Mouse (Mus musculus) heart, embryonic 13.5 days (tissue): ENCODE results near the gene Parp1. TPM values are rescaled to one million over a fixed set of nuclear protein-coding genes. Genes with fewer than 3 reads are reported as not detected.

Experiments used
- ATAC-seq: fragments of 200-750 bp; cut with Nextera tagmentation; 2 replicates; pipeline ENCODE4 v1.8.0; 2017; ENCODE audit warnings: moderate TSS enrichment; ENCODE audit not compliant: insufficient number of reproducible peaks, low FRiP score, low TSS enrichment; ENCODE audit errors: extremely low read depth
- H3K27ac ChIP-seq: fragments of 300-500 bp; sonication (generic); replicated peaks from 2 replicates; pipeline ENCODE4 v1.5.1; 2015; ENCODE audit warnings: moderate library complexity, mild to moderate bottlenecking, inconsistent platforms
- H3K27me3 ChIP-seq: fragments of 300-500 bp; sonication (generic); replicated peaks from 2 replicates; pipeline ENCODE4 v1.6.1; 2015; ENCODE audit warnings: mild to moderate bottlenecking, inconsistent platforms
- H3K36me3 ChIP-seq: fragments of 300-500 bp; sonication (generic); 2 replicates; pipeline ENCODE4 v1.6.1; 2015; ENCODE audit warnings: mild to moderate bottlenecking, inconsistent platforms
- H3K4me1 ChIP-seq: fragments of 300-500 bp; sonication (generic); 2 replicates; pipeline ENCODE4 v1.6.1; 2015; ENCODE audit warnings: inconsistent platforms
- H3K4me2 ChIP-seq: fragments of 300-500 bp; sonication (generic); 2 replicates; pipeline ENCODE4 v1.6.1; 2015; ENCODE audit warnings: inconsistent platforms, mild to moderate bottlenecking, moderate library complexity
- H3K4me3 ChIP-seq: fragments of 300-500 bp; sonication (generic); 2 replicates; pipeline ENCODE4 v1.5.1; 2015; ENCODE audit warnings: moderate library complexity, mild to moderate bottlenecking, inconsistent platforms
- H3K9ac ChIP-seq: fragments of 300-500 bp; sonication (generic); 2 replicates; pipeline ENCODE4 v1.6.1; 2015; ENCODE audit warnings: inconsistent platforms, mild to moderate bottlenecking, moderate library complexity
- H3K9me3 ChIP-seq: fragments of 300-500 bp; sonication (generic); 2 replicates; pipeline ENCODE4 v1.6.1; 2016; ENCODE audit warnings: inconsistent platforms
- WGBS: fragments of 180-500 bp; shearing (Covaris S2); methylation state at CpG from one replicate; pipeline ENCODE4 v1.1.7; 2015; ENCODE audit warnings: mixed read lengths; 5-methylcytosine and 5-hydroxymethylcytosine counted together
- polyA plus RNA-seq: library from polyadenylated mRNA; unstranded; fragments of >200 nt; fragmentation: Nextera tagmentation; extraction: Ambion mirVana; gene quantifications from 2 replicates; pipeline ENCODE4 v1.2.1, GENCODE M21; 2015

The Parp1 gene
- polyA plus RNA-seq, result 85.0 and 85.4 TPM in 2 replicates

DNA sequence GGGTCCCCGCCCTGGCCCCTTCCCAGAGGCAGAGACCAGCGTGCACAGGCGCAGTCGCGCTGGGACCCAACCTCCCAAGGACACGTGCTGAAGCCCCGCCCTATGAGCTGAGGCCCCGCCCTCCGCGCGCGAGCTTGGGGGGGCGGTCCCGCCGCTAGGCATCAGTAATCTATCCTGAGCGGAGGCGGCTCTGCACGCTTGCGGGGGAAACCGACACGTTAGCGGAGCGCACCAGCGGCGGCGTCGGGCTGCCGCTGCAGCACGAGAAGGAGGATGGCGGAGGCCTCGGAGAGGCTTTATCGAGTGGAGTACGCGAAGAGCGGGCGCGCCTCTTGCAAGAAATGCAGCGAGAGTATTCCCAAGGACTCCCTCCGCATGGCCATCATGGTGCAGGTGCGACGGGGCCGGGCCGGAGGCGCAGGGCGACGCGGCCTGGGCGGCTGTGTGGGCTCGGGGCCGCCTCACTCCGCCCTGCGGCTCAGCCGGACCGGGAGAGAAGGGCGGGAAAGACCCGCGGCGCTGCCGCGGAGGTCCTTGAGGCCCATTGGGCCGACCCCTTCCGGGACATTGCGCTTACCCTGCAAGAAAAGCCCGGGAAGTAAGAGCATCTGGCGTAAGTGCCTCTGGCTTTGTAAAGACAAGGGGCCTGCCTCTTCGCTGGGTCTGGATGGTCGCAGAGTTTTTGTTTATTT lies at the start of gene Parp1:
Parp1 (plus strand) TSS at position 164 of the 692 bp plus-strand sequence.
- Histone ChIP-seq H3K36me3 (peaks cover 6% of the 10 kb centered on the region), H3K4me1 (peaks cover 41% of the 10 kb centered on the region), H3K27ac (peak within 1 kb of the TSS; percentile 92), H3K27me3 (0 out of 2 replicates have a peak, but pooled peaks cover 5% of the 10 kb centered on the region), H3K9ac (peak within 1 kb of the TSS; percentile 90), H3K4me2 (peak within 1 kb of the TSS; percentile 89), H3K9me3 (no peaks in the 10 kb centered on the region), H3K4me3 (peak within 1 kb of the TSS; percentile 79)
- ATAC-seq, result peak; percentile 96
- WGBS, result under 1% methylated on average over 67 of the region's 67 CpGs

DNA sequence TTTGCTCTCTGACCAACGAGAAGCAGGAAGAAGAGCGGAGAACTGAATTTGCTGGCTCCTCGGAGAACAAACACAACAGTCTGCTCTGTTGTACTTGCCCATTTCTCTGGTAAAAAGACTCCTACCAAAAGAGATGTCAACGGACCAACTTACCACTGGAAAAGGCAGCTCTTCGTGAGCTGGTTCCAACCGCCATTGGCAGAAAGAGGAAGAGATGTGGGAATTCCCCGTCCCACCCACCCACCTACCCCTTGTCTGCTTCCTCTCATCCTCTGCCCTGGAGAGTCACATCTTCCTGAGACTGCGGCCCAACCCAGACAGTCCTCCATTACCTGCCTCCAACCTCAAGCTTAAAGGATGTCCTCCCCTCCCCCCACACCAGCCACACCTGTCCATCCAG lies 49.2 kb upstream of the Parp1 start:
- Histone ChIP-seq H3K9me3 (no peaks in the 10 kb centered on the region), H3K27me3 (peaks cover 78% of the 10 kb centered on the region), H3K4me2 (no peak overlapping the region), H3K4me3 (no peak overlapping the region), H3K9ac (no peak overlapping the region), H3K36me3 (no peaks in the 10 kb centered on the region), H3K4me1 (peaks cover 23% of the 10 kb centered on the region), H3K27ac (no peak overlapping the region)
- 78% methylated on average over 8 of the region's 8 CpGs for WGBS
- ATAC-seq, result no peak

DNA sequence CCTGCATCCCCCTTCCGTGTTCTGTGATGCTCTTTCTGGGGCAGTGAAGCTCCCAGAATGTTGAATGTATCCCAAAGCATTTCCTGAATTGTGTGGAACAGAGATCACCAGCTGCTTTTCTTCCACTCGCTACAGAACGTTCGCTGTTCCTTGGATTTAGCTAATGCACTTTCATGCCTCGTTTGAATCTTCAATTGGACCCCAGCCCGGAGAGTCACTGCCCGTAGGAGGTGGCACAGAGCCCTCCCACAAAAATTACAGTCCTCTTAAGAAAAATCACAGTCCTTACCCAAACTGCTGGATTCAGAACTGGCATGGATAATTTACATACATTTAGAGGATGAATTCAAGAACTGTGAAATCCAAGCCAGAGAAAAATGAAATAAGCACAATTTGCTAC lies 48.5 kb upstream of the Parp1 start:
- H3K4me2 ChIP-seq, result no peak overlapping the region
- 58% methylated on average over 7 of the region's 7 CpGs for WGBS
- no peaks in the 10 kb centered on the region for H3K9me3 ChIP-seq
- ATAC-seq, result no peak
- H3K36me3 ChIP-seq, result no peaks in the 10 kb centered on the region
- H3K27ac ChIP-seq, result no peak overlapping the region
- no peak overlapping the region for H3K4me3 ChIP-seq
- peaks cover 23% of the 10 kb centered on the region for H3K4me1 ChIP-seq
- no peak overlapping the region for H3K9ac ChIP-seq
- H3K27me3 ChIP-seq, result peaks cover 80% of the 10 kb centered on the region

DNA sequence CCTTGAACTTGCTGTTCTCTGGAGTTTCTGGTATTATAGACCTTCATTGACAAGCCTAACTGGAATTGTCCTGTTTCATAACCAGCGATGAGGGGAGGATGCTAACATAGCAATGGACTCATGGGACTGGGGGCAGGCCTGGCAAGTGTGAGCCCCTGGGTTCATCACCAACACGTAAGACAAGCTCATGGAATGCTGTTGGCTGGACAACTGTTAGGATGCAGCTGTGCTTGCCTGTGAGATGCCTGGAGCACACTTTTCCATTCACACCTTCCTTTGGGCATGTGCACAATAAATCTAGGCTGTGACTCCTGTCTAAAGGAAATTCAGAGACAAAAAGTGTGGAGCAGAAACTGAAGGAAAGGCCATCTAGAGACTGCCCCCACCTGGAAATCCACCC lies 45.4 kb upstream of the Parp1 start:
- H3K27me3 ChIP-seq, result peaks cover 81% of the 10 kb centered on the region

DNA sequence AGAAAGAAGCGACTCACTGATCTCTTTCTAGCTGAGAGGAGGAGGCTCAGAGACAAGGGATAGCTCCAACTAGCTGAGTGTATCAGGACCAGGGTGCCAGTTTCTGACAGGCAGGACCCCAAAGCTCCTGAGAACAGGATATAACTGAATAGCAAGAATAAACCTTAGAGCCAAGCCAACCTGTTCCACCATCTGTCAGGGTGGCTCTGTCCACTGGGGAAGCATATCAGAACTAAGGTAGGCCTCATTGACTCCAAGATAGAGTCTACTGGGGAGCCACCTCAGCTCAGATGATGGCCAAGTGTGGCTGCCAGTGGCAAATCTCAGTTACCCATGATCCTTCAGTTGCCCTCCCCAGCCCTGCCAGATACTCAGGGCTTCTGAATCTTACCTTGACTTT lies 43.4 kb upstream of the Parp1 start:
- no peak overlapping the region for H3K9ac ChIP-seq
- ATAC-seq, result no peak
- H3K27me3 ChIP-seq, result peaks cover 77% of the 10 kb centered on the region
- no peaks in the 10 kb centered on the region for H3K9me3 ChIP-seq
- no peaks in the 10 kb centered on the region for H3K4me1 ChIP-seq
- H3K4me3 ChIP-seq, result no peak overlapping the region
- 69% methylated on average over 1 of the region's 1 CpGs for WGBS
- no peaks in the 10 kb centered on the region for H3K36me3 ChIP-seq
- no peak overlapping the region for H3K4me2 ChIP-seq
- no peak overlapping the region for H3K27ac ChIP-seq

More for the DNA sequence above, 45.4 kb upstream of the Parp1 start:
- Histone ChIP-seq H3K9me3 (no peaks in the 10 kb centered on the region), H3K36me3 (no peaks in the 10 kb centered on the region), H3K4me1 (no peaks in the 10 kb centered on the region), H3K4me2 (no peak overlapping the region), H3K4me3 (no peak overlapping the region), H3K9ac (no peak overlapping the region), H3K27ac (no peak overlapping the region)
- no peak for ATAC-seq
- 60% methylated on average over 2 of the region's 2 CpGs for WGBS

DNA sequence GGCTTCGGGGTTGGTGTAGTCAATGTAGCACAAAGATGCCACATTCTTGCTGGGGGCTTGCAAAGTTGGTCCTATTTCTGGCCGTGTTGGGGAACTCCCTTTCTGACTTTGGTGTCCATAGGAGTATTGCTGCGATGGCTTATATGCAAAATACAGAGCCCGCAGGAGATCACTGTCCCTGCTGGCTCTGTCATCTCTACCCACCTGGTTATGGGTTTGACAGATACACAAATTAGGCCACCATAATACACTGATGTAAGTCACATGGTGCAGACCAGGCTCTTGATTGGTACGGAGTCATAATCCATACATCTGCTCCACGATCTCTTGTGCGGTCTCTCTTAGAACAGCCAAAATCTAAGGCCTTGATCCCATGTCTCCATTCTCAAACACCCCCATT lies 38.9 kb upstream of the Parp1 start:
- 85% methylated on average over 7 of the region's 7 CpGs for WGBS
- ATAC-seq, result no peak
- no peak overlapping the region for H3K4me2 ChIP-seq

DNA sequence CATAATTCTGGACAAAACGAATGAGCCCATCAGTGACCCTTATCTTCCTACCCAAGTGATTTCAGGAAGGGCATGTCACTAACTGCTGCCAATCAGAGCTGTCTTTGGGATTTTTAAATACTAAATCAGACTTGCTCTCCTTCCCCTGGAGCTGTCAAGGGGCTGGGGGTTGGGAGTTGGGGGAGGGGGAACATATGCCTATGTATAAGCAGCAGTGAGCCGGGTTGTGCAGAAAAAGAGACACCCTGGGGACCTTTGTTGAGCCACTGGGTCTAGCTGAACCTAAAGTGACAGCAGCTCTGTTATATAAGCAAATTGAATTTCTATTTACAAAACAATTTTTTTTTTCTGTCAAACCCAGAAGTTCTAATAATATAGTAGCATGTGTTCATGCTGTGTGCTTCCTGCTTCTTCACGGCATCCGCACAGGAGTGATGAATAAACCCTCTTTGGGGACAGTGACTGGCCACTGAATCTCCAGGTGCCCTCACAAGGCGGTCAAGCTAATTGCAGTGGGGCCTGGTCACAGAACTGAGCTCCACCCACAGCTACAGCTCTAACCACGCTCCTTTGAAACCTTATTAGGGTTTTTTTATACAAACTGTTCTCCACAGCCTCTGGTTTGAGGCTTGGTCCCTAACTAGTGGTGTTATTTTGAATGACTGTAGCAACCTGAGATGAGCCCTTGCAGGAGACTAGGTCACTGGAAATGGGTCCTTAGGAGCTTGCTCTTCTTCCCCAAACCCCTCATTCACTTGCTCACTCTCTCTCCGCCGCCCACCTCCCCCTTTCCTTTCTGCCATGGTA lies 38.1 kb upstream of the Parp1 start:
- H3K36me3 ChIP-seq, result no peaks in the 10 kb centered on the region
- H3K27me3 ChIP-seq, result peaks cover 29% of the 10 kb centered on the region
- H3K9me3 ChIP-seq, result peaks cover 15% of the 10 kb centered on the region
- no peak overlapping the region for H3K4me2 ChIP-seq
- no peak for ATAC-seq
- 63% methylated on average over 8 of the region's 8 CpGs for WGBS
- H3K4me3 ChIP-seq, result no peak overlapping the region
- H3K27ac ChIP-seq, result no peak overlapping the region
- H3K9ac ChIP-seq, result no peak overlapping the region
- no peaks in the 10 kb centered on the region for H3K4me1 ChIP-seq

More for the DNA sequence above, 38.9 kb upstream of the Parp1 start:
- Histone ChIP-seq H3K27ac (no peak overlapping the region), H3K4me3 (no peak overlapping the region), H3K27me3 (peaks cover 38% of the 10 kb centered on the region), H3K36me3 (no peaks in the 10 kb centered on the region), H3K9ac (no peak overlapping the region), H3K4me1 (no peaks in the 10 kb centered on the region), H3K9me3 (peaks cover 15% of the 10 kb centered on the region)

DNA sequence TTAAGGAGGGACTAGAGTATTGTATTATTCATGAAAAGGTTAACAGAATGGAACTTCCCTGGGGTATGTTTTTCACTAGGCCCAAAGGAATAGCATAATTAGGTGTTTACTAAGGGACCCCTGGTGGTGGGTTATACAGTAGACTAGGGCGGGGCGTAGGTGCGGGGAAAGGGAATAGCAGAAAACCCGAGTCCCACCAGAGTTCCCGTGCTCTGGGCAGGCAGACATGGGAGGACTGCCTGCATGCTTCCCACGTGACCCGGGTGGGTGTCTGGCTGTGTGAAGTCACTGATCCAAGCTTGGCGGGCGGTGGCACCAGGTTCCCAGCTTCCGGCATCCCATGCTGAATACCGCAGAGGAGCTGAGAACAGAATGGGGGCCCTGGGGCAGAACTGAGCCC lies 36.1 kb upstream of the Parp1 start:
- 92% methylated on average over 11 of the region's 11 CpGs for WGBS
- ATAC-seq, result no peak
- no peak overlapping the region for H3K4me2 ChIP-seq

DNA sequence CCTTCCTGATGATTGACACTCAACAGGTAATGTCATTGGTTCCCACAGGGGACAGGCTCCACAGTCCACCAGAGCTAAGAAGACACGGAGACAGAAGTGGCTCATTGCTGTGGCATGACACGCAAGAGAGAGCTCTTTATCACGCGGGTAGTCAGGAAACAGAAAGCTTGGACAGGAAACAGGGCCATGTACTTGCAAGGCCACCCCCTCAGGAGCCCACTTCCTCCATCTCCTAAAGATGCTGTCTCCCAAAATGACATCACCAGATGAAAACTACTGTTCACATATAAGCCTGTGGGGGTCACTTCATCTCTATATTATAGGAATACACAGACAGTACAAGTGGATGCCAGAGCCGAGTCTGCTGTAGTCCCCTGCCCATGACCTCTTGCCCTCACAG lies 32.0 kb upstream of the Parp1 start:
- no peak overlapping the region for H3K9ac ChIP-seq
- no peaks in the 10 kb centered on the region for H3K36me3 ChIP-seq
- H3K4me2 ChIP-seq, result no peak overlapping the region
- 0 out of 2 replicates have a peak, but pooled peaks cover 3% of the 10 kb centered on the region for H3K4me1 ChIP-seq
- ATAC-seq, result no peak
- H3K27ac ChIP-seq, result no peak overlapping the region
- H3K9me3 ChIP-seq, result peaks cover 15% of the 10 kb centered on the region
- H3K4me3 ChIP-seq, result no peak overlapping the region
- WGBS, result 48% methylated on average over 5 of the region's 5 CpGs
- H3K27me3 ChIP-seq, result peaks cover 14% of the 10 kb centered on the region; the same call in 1 of the 2 replicates

More for the DNA sequence above, 36.1 kb upstream of the Parp1 start:
- Histone ChIP-seq H3K4me3 (no peak overlapping the region), H3K27me3 (peaks cover 27% of the 10 kb centered on the region), H3K9ac (no peak overlapping the region), H3K36me3 (no peaks in the 10 kb centered on the region), H3K4me1 (no peaks in the 10 kb centered on the region), H3K27ac (no peak overlapping the region), H3K9me3 (peaks cover 15% of the 10 kb centered on the region)

DNA sequence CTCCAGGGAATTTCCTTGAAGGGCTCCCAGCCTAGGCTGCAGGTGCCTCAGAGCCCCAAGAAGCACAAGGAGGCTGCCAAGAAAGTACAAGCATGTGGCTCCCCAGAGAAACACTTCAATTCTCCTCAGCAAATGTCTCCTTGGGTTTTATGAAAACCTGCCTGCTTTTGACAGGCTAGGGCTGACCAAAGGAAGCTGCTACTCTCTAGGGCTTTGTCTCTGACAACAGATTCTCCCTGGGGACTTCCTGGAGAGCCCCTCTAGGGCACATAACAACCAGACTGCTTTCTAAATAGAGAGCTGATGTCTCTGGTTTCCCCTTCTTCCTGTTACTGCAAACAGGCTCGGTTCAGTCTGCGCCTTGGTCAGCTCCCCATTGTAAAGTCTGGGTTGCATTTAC lies 27.5 kb upstream of the Parp1 start:
- 30% methylated on average over 2 of the region's 2 CpGs for WGBS
- no peak for ATAC-seq
- Histone ChIP-seq H3K36me3 (no peaks in the 10 kb centered on the region), H3K4me3 (no peak overlapping the region), H3K27me3 (peaks cover 30% of the 10 kb centered on the region), H3K4me1 (0 out of 2 replicates have a peak, but pooled peaks cover 3% of the 10 kb centered on the region), H3K4me2 (no peak overlapping the region), H3K9ac (no peak overlapping the region), H3K27ac (no peak overlapping the region), H3K9me3 (no peaks in the 10 kb centered on the region)

DNA sequence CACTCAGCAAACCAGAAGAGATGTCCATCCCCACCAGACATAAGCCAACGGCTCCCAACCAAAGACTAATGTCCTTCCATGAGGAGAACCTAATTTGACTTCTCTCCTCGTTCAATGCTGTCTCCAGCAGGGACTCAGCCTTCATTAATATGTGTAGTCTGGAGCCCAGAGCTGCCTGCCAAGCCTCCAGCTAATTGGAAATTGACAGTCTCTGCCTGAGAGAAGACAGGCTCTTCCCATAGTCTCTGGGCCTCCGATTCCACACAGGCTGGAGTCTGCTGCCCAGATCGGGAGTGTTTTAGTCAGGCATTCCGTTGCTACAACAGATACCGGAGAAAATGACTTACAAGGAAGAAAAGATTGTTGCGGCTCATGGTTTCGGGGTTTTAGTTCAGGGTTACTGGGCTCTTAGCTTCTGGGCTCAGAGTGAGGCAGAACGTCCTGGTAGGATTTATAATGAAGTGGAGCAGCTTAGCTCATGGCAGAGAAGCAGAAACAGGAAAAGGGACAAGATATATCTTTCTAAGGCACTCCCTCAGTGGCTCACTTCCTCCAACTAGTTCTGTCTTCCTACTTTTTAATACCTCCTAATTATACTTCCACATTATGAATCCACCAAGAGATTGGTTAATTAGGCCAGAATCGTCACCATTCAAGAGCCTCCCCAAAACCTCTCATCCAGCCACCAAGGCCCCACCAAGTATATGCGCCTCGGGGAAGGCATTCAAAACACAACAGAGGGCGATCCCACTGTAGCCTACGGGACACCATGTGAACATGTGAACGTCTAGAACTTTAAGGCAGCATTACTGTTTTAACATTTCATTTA lies 26.6 kb upstream of the Parp1 start:
- Histone ChIP-seq H3K4me3 (no peak overlapping the region), H3K36me3 (no peaks in the 10 kb centered on the region), H3K9me3 (no peaks in the 10 kb centered on the region), H3K27me3 (peaks cover 36% of the 10 kb centered on the region), H3K4me1 (0 out of 2 replicates have a peak, but pooled peaks cover 3% of the 10 kb centered on the region), H3K9ac (no peak overlapping the region), H3K27ac (no peak overlapping the region), H3K4me2 (no peak overlapping the region)
- WGBS, result 56% methylated on average over 15 of the region's 15 CpGs
- no peak for ATAC-seq
